Mouse (Mus musculus) liver, embryonic 11.5 days (tissue): ENCODE measurements around the gene Ocel1. TPM values are rescaled to one million over a fixed set of nuclear protein-coding genes. Genes with fewer than 3 reads are reported as not detected.
A peak's percentile ranks its signal among the peaks of the same experiment; 100 is the strongest.

Experiments used
- ATAC-seq: fragments of 200-750 bp; cut with Nextera tagmentation; replicated peaks from 2 replicates; pipeline ENCODE4 v1.8.0; 2017; ENCODE audit warnings: moderate number of reproducible peaks, mild to moderate bottlenecking, moderate TSS enrichment, moderate library complexity; ENCODE audit not compliant: low FRiP score
- DNase-seq: peaks from one replicate; pipeline ENCODE4 v3.0.0-alpha.2; 2017; ENCODE audit warnings: low spot score
- H3K27ac ChIP-seq: fragments of 300-500 bp; sonication (generic); 2 replicates; pipeline ENCODE4 v1.5.1; 2014; ENCODE audit warnings: mild to moderate bottlenecking, low read depth, low read length, control low read depth
- H3K27me3 ChIP-seq: fragments of 300-500 bp; sonication (generic); replicated peaks from 2 replicates; pipeline ENCODE4 v1.6.1; 2014; ENCODE audit warnings: low read length, mixed read lengths; ENCODE audit not compliant: control insufficient read depth, insufficient read depth
- H3K36me3 ChIP-seq: fragments of 300-500 bp; sonication (generic); 2 replicates; pipeline ENCODE4 v1.6.1; 2014; ENCODE audit warnings: mild to moderate bottlenecking, low read length, moderate library complexity, mixed read lengths; ENCODE audit not compliant: control insufficient read depth, insufficient read depth
- H3K4me1 ChIP-seq: fragments of 300-500 bp; sonication (generic); replicated peaks from 2 replicates; pipeline ENCODE4 v1.6.1; 2014; ENCODE audit warnings: low read length, mixed read lengths; ENCODE audit not compliant: control insufficient read depth, insufficient read depth
- H3K4me2 ChIP-seq: fragments of 300-500 bp; sonication (generic); 2 replicates; pipeline ENCODE4 v1.6.1; 2014; ENCODE audit warnings: mild to moderate bottlenecking, control low read depth, moderate library complexity
- H3K4me3 ChIP-seq: fragments of 300-500 bp; sonication (generic); 2 replicates; pipeline ENCODE4 v1.5.1; 2014; ENCODE audit warnings: low read depth, low read length, control low read depth
- H3K9ac ChIP-seq: fragments of 300-500 bp; sonication (generic); 2 replicates; pipeline ENCODE4 v1.6.1; 2014; ENCODE audit warnings: low read depth, low read length, control low read depth
- H3K9me3 ChIP-seq: fragments of 300-500 bp; sonication (generic); 2 replicates; pipeline ENCODE4 v1.6.1; 2016; ENCODE audit warnings: low read length, inconsistent platforms, mixed read lengths; ENCODE audit not compliant: control insufficient read depth
- WGBS: fragments of 180-500 bp; shearing (Covaris S2); extraction: QIAGEN DNeasy Blood & Tissue Kit; methylation state at CpG from one replicate; pipeline ENCODE4 v1.1.7; 2014; 5-methylcytosine and 5-hydroxymethylcytosine counted together
- polyA plus RNA-seq: library from polyadenylated mRNA; unstranded; fragments of >200 nt; fragmentation: Nextera tagmentation; extraction: Ambion mirVana; gene quantifications from 2 replicates; pipeline ENCODE4 v1.2.1, GENCODE M21; 2014

The Ocel1 gene
- polyA plus RNA-seq, 1 experiment from 2014 or later, result 6.9 TPM

DNA sequence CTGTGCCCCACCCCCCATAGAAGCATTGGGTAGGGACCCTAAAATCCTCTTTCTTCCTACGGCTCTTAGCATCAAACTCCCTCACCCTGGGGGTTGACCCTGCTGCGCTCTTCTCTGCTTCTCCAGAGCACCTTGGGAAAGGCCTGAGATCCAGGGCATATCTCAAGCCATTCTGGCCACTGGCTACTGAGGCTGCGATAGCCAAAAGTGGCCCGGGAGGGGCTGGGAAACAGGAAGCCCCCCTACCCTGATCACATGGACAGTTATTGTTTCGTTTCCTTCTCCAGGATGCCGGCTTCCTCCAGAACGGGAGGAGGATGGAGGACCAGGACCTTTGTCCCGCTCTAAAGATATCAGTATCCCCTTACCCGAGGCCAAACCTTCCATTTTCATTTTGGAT is 24.5 kb downstream of the Ocel1 start, which contains the start of gene Ushbp1:
Gene Ushbp1, minus strand, starts transcription at position 174 of the 400 bp plus-strand sequence.
- Histone ChIP-seq H3K4me2 (peak within 1 kb of the TSS; percentile 94), H3K4me3 (peak within 1 kb of the TSS; percentile 92), H3K9me3 (no peaks in the 10 kb centered on the region), H3K9ac (peak within 1 kb of the TSS; percentile 46), H3K27me3 (no peaks in the 10 kb centered on the region), H3K36me3 (peaks cover 12% of the 10 kb centered on the region; the same call in 1 of the 2 replicates), H3K4me1 (peaks cover 14% of the 10 kb centered on the region), H3K27ac (peak within 1 kb of the TSS; percentile 74)
- peak; percentile 31 for DNase-seq
- WGBS, result 64% methylated on average over 9 of the region's 9 CpGs
- ATAC-seq, result no peak

DNA sequence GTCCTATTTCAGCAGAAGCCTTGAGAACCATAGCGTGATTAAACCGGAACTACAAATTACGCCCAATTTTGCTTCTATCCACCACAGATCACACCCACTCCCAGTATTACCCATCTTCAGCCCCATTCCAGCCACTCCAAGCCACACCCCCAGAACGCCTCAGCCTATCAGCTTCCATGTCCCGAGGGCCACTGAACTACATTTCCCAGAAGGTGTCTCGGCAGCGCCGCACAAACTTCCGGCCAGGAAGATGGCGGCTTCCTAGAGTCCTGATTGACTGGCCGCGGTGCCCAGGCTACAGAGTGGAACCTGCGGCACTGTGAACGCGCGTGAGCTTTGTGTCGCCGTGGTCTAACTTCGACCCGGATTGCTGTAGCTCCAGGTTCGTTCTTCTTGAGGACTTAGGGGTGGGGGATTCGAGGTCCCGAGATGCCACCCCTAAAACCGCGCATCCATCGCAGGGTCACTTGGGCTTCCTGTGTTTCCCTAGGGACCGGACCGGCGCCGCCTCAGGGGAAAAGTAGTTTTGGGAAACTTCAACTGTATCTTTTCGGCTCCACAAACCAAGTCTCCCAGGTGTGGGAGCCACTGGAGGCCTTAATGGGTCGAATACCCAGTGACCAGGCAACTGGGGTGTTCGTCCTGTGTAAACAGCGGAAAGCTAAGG is 25.7 kb downstream of the Ocel1 start, which contains the start of gene Babam1:
Gene Babam1, plus strand, starts transcription at position 223 of the 667 bp plus-strand sequence.
- Histone ChIP-seq H3K4me2 (peak within 1 kb of the TSS; percentile 94), H3K27me3 (no peaks in the 10 kb centered on the region), H3K9me3 (no peaks in the 10 kb centered on the region), H3K36me3 (peaks cover 13% of the 10 kb centered on the region; the same call in 1 of the 2 replicates), H3K27ac (peak within 1 kb of the TSS; percentile 74), H3K9ac (peak within 1 kb of the TSS; percentile 82), H3K4me1 (peaks cover 14% of the 10 kb centered on the region), H3K4me3 (peak within 1 kb of the TSS; percentile 92)
- under 1% methylated on average over 34 of the region's 34 CpGs for WGBS
- DNase-seq (peak; percentile 85), ATAC-seq (peak; percentile 96)

DNA sequence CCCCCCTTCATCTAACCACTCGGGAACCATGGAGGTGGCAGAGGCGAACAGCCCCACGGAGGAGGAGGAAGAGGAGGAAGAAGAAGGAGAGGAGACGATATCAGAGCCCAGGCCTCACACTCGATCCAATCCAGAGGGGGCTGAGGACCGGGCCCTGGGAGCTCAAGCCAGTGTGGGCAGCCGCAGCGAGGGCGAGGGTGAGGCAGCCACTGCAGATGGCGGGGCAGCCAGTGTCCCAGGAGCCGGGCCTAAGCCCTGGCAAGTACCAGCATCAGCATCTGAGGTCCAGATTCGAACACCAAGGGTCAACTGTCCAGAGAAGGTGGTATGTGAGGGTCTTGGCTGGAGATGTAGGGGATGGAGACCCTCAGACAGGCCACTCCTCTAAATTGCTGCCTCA is 26.6 kb downstream of the Ocel1 start:
- no peak for DNase-seq
- Histone ChIP-seq H3K27ac (no peak overlapping the region), H3K4me2 (peak overlapping the region; percentile 94), H3K27me3 (no peaks in the 10 kb centered on the region), H3K4me3 (peak overlapping the region; percentile 92), H3K4me1 (peaks cover 14% of the 10 kb centered on the region), H3K9ac (peak overlapping the region; percentile 82), H3K9me3 (no peaks in the 10 kb centered on the region), H3K36me3 (peaks cover 13% of the 10 kb centered on the region; the same call in 1 of the 2 replicates)
- no peak for ATAC-seq
- 82% methylated on average over 12 of the region's 12 CpGs for WGBS

DNA sequence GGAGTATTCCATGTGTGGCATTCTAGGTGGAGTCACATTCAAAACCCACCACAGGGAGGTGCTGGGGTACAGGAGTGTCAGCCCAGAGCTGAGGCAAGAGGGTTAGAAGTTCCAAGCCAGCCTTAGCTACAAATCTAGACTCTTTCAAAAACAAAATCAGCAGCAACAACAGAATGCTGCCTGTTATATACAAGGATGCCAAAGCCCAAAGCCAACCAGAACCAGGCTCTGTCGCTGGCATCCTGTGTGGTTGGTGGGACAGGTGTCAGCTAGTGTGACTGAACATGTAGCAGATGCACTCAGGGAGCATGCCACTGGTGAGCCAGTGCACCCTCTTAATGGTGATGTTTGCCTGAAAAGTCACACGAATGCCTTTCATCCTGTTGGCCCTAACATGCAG is 29.7 kb downstream of the Ocel1 start:
- Histone ChIP-seq H3K4me3 (no peak overlapping the region), H3K27me3 (no peaks in the 10 kb centered on the region), H3K9me3 (no peaks in the 10 kb centered on the region), H3K4me1 (peaks cover 12% of the 10 kb centered on the region), H3K9ac (no peak overlapping the region), H3K36me3 (peaks cover 15% of the 10 kb centered on the region), H3K4me2 (no peak overlapping the region), H3K27ac (no peak overlapping the region)
- 89% methylated on average over 2 of the region's 2 CpGs for WGBS
- ATAC-seq, result no peak
- no peak for DNase-seq

DNA sequence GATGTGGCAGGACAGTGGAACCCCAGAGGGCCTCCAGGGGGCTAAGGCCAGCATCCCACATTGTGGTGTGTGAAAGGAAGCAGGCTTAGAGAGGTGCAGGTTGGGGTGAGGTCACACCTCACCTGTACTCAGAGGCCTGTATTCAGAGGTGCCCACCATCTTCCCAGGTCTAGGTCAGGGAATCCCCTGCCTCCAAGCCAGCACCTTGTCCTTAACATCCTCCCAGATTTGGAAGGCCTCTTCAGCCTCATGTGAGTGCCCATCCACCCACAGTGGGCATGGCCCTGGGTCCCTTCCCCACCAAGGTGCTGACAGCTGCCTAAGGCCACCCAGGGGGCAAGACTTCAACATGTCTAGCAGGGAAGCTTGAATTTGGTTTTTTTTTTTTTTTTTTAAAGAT is 30.4 kb downstream of the Ocel1 start:
- DNase-seq, result no peak
- H3K9ac ChIP-seq, result no peak overlapping the region
- H3K27me3 ChIP-seq, result no peaks in the 10 kb centered on the region
- H3K36me3 ChIP-seq, result peaks cover 15% of the 10 kb centered on the region
- H3K27ac ChIP-seq, result no peak overlapping the region
- ATAC-seq, result no peak
- H3K4me1 ChIP-seq, result peaks cover 9% of the 10 kb centered on the region
- H3K9me3 ChIP-seq, result no peaks in the 10 kb centered on the region
- no peak overlapping the region for H3K4me2 ChIP-seq
- H3K4me3 ChIP-seq, result no peak overlapping the region

DNA sequence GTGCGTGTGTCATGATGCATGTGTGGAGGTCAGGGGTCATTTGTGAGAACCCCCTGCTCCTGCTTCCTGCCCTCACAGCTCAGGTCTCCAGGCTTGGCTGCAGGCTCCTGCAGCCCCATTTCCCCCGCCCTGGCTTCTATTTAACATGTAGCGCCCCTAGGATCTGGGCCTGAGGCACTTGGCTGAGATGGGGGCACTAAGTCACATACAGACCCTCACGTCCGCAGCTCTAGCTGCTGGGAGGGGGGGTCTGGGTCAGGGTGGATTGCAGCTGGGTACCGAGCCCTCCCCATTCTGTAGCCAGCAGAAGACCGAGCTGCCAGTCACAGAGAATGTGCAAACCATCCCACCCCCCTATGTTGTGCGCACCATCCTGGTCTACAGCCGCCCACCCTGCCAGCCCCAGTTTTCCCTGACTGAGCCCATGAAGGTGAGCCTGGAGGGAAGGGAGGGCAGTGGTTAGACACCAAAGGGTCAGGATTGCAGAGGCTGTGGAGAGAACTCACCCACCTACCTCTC is 31.4 kb downstream of the Ocel1 start:
- no peak overlapping the region for H3K4me2 ChIP-seq
- H3K4me3 ChIP-seq, result no peak overlapping the region
- H3K27ac ChIP-seq, result no peak overlapping the region
- no peaks in the 10 kb centered on the region for H3K27me3 ChIP-seq
- ATAC-seq, result no peak
- peaks cover 12% of the 10 kb centered on the region for H3K4me1 ChIP-seq
- no peaks in the 10 kb centered on the region for H3K9me3 ChIP-seq
- peak; percentile 30 for DNase-seq
- peaks cover 19% of the 10 kb centered on the region for H3K36me3 ChIP-seq
- H3K9ac ChIP-seq, result no peak overlapping the region
- 90% methylated on average over 9 of the region's 9 CpGs for WGBS

DNA sequence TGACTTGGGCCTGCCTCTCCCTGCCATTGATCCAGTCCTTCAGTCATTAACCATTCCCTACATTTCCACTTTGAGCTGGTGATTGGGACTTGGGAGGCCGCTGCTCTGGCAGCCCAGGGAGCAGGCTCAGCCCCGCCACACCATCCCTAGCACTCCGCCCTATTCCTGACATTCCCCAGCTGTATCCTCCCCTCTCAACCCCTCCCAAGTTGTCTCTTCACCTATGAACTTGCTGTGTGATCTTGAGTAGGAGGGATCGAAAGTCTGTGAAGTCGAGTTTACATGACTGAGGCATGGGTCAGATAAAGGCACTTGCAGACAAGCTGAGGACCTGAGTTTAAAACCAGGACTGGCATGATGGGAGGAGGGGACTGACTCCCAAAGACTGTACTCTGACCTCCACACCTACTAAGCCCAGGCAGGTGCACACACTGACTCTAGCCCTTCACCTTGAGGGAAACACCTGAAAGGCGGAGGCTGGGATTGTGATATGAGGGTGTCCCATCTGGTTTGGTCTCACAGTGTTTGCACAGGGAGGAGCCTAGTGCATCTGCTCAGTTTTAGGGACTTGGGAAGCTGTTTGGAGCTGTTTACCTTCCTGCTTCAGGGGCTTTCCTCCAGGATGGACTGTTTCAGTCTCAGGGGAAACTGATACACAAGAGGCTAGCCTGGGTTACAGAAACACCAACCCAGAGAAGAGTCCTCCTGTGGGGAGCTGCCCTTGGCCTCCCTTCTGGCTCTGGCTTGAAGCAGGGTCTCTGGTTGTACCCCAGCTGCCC is 32.2 kb downstream of the Ocel1 start:
- Histone ChIP-seq H3K4me1 (peaks cover 8% of the 10 kb centered on the region), H3K27ac (no peak overlapping the region), H3K4me2 (no peak overlapping the region), H3K9ac (0 out of 2 replicates have a peak overlapping the region, but pooled peaks have one; percentile 26), H3K27me3 (no peaks in the 10 kb centered on the region), H3K4me3 (no peak overlapping the region), H3K36me3 (peaks cover 25% of the 10 kb centered on the region), H3K9me3 (no peaks in the 10 kb centered on the region)
- DNase-seq (no peak), ATAC-seq (no peak)
- WGBS, result 79% methylated on average over 6 of the region's 6 CpGs

DNA sequence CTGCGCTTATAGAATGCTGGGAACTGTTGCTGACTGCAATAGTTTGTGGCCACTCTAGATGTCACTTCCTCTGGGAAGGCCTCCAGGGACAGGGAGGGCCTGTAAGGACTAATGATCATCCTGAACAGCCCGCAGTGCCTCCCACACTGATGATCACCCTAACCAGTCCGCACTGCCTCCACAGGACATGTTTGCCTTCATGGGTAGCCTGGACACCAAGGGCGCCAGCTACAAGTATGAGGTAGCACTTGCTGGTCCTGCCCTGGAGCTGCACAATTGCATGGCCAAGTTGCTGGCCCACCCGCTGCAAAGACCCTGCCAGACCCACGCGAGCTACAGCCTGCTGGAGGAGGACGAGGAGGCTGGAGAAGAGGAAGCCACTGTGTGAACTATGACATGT is 32.9 kb downstream of the Ocel1 start:
- Histone ChIP-seq H3K4me3 (no peak overlapping the region), H3K36me3 (peaks cover 27% of the 10 kb centered on the region), H3K27ac (no peak overlapping the region), H3K9me3 (no peaks in the 10 kb centered on the region), H3K9ac (no peak overlapping the region), H3K4me1 (peaks cover 8% of the 10 kb centered on the region), H3K4me2 (no peak overlapping the region), H3K27me3 (no peaks in the 10 kb centered on the region)
- WGBS, result 82% methylated on average over 8 of the region's 8 CpGs
- no peak for ATAC-seq
- DNase-seq, result peak; percentile 28
